Mouse (Mus musculus): ENCODE measurements around the gene Atp2b1.

Atp2b1 gene

GRCm38 (mm10) chr10:98962092-98962491 is 47.9 kb downstream of the Atp2b1 start:
- DNase-seq (ENCODE audit: low read depth, low spot score), result no peak

GRCm38 (mm10) chr10:98966407-98967215 is 52.4 kb downstream of the Atp2b1 start:
- peak; percentile 38 for DNase-seq (ENCODE audit: low read depth, low spot score)

GRCm38 (mm10) chr10:98967240-98967891 is 53.2 kb downstream of the Atp2b1 start:
- no peak for DNase-seq (ENCODE audit: low read depth, low spot score)

- DNase-seq (ENCODE audit: low read depth, low spot score), result no peak
Measured at GRCm38 (mm10) chr10:98970917-98971316, 56.7 kb downstream of the Atp2b1 start.

GRCm38 (mm10) chr10:98972359-98972758 is 58.2 kb downstream of the Atp2b1 start:
- DNase-seq (ENCODE audit: low read depth, low spot score), result no peak

GRCm38 (mm10) chr10:98972912-98973605 is 58.9 kb downstream of the Atp2b1 start:
- no peak for DNase-seq (ENCODE audit: low read depth, low spot score)

GRCm38 (mm10) chr10:98974645-98975044 is 60.4 kb downstream of the Atp2b1 start:
- DNase-seq (ENCODE audit: low read depth, low spot score), result peak; percentile 30

- DNase-seq (ENCODE audit: low read depth, low spot score), result no peak
Measured at GRCm38 (mm10) chr10:98975611-98976010, 61.4 kb downstream of the Atp2b1 start.

GRCm38 (mm10) chr10:98976877-98977494 is 62.8 kb downstream of the Atp2b1 start:
- no peak for DNase-seq (ENCODE audit: low read depth, low spot score)

GRCm38 (mm10) chr10:98978766-98979165 is 64.6 kb downstream of the Atp2b1 start:
- DNase-seq (ENCODE audit: low read depth, low spot score), result no peak

- DNase-seq (ENCODE audit: low read depth, low spot score), result no peak
Measured at GRCm38 (mm10) chr10:98979296-98979695, 65.1 kb downstream of the Atp2b1 start.

GRCm38 (mm10) chr10:98979951-98980350 is 65.7 kb downstream of the Atp2b1 start:
- DNase-seq (ENCODE audit: low read depth, low spot score), result no peak

- no peak for DNase-seq (ENCODE audit: low read depth, low spot score)
Measured at GRCm38 (mm10) chr10:98991964-98992363, 77.8 kb downstream of the Atp2b1 start.

- DNase-seq (ENCODE audit: low read depth, low spot score), result no peak
Measured at GRCm38 (mm10) chr10:98993186-98993585, 79.0 kb downstream of the Atp2b1 start.

- DNase-seq (ENCODE audit: low read depth, low spot score), result peak; percentile 8
Measured at GRCm38 (mm10) chr10:98995016-98995747, 81.0 kb downstream of the Atp2b1 start.

- peak; percentile 57 for DNase-seq (ENCODE audit: low read depth, low spot score)
Measured at GRCm38 (mm10) chr10:99004866-99005265, 90.7 kb downstream of the Atp2b1 start.

- no peak for DNase-seq (ENCODE audit: low read depth, low spot score)
Measured at GRCm38 (mm10) chr10:99011084-99011483, 96.9 kb downstream of the Atp2b1 start.

GRCm38 (mm10) chr10:99012086-99012485 is 97.9 kb downstream of the Atp2b1 start:
- no peak for DNase-seq (ENCODE audit: low read depth, low spot score)

GRCm38 (mm10) chr10:99014737-99015136 is 100.5 kb downstream of the Atp2b1 start:
- no peak for DNase-seq (ENCODE audit: low read depth, low spot score)

- DNase-seq (ENCODE audit: low read depth, low spot score), result no peak
Measured at GRCm38 (mm10) chr10:99016996-99017395, 102.8 kb downstream of the Atp2b1 start.

GRCm38 (mm10) chr10:99027462-99027861 is 113.3 kb downstream of the Atp2b1 start:
- no peak for DNase-seq (ENCODE audit: low read depth, low spot score)

Measured in 3T3-L1 (cell line).